Mouse (Mus musculus) intestine, embryonic 16.5 days (tissue): ENCODE results near the gene Lrch3. TPM values are rescaled to one million over a fixed set of nuclear protein-coding genes. Genes with fewer than 3 reads are reported as not detected.

Experiments used
- ATAC-seq: fragments of 200-750 bp; cut with Nextera tagmentation; 2 replicates; pipeline ENCODE4 v1.8.0; 2017; ENCODE audit warnings: moderate TSS enrichment, moderate library complexity
- H3K27ac ChIP-seq: fragments of 300-500 bp; sonication (generic); 2 replicates; pipeline ENCODE4 v1.5.1; 2014; ENCODE audit warnings: mild to moderate bottlenecking, low read length
- H3K27me3 ChIP-seq: fragments of 300-500 bp; sonication (generic); replicated peaks from 2 replicates; pipeline ENCODE4 v1.6.1; 2014; ENCODE audit warnings: low read length, control low read depth, mixed read lengths; ENCODE audit not compliant: control insufficient read depth, insufficient read depth
- H3K36me3 ChIP-seq: fragments of 300-500 bp; sonication (generic); 2 replicates; pipeline ENCODE4 v1.6.1; 2014; ENCODE audit warnings: low read length, control low read depth; ENCODE audit not compliant: control insufficient read depth, insufficient read depth
- H3K4me1 ChIP-seq: fragments of 300-500 bp; sonication (generic); 2 replicates; pipeline ENCODE4 v1.6.1; 2014; ENCODE audit warnings: low read length, control low read depth, mixed read lengths; ENCODE audit not compliant: control insufficient read depth, insufficient read depth
- H3K4me2 ChIP-seq: fragments of 300-500 bp; sonication (generic); 2 replicates; pipeline ENCODE4 v1.6.1; 2014; ENCODE audit warnings: low read depth, low read length, control low read depth
- H3K4me3 ChIP-seq: fragments of 300-500 bp; sonication (generic); 2 replicates; pipeline ENCODE4 v1.5.1; 2014; ENCODE audit warnings: mild to moderate bottlenecking, low read length
- H3K9ac ChIP-seq: fragments of 300-500 bp; sonication (generic); 2 replicates; pipeline ENCODE4 v1.6.1; 2014; ENCODE audit warnings: low read depth, low read length
- H3K9me3 ChIP-seq: fragments of 300-500 bp; sonication (generic); 2 replicates; pipeline ENCODE4 v1.6.1; 2016; ENCODE audit warnings: low read length, control low read depth; ENCODE audit not compliant: control insufficient read depth
- WGBS: fragments of 180-500 bp; shearing (Covaris S2); extraction: QIAGEN DNeasy Blood & Tissue Kit; methylation state at CpG from one replicate; pipeline ENCODE4 v1.1.7; 2014; 5-methylcytosine and 5-hydroxymethylcytosine counted together
- polyA plus RNA-seq: library from polyadenylated mRNA; unstranded; fragments of >200 nt; fragmentation: Nextera tagmentation; extraction: Ambion mirVana; gene quantifications from 2 replicates; pipeline ENCODE4 v1.2.1, GENCODE M21; 2015

The Lrch3 gene
- polyA plus RNA-seq, 1 experiment from 2014 or later: 10.0 TPM

DNA sequence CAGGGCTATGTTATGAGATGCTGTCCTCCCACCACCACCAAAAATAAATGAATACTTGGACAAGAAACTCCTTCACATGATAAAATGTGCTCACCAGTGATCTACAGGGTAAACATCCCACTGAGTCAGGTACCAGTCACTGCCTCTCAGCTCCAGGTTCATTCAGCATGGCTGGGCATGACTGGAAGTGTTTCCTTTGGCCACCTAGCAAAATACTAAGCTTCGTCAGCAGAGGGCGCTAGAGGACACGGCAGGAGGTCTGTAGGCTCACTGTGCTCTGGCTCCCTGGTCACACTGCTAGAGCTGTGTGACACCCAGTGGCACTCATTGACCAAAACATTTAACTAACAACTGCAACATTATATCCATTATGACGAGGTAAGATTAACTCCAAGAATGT lies 109.8 kb downstream of the Lrch3 start:
- Histone ChIP-seq H3K4me2 (no peak overlapping the region), H3K27me3 (no peaks in the 10 kb centered on the region), H3K27ac (no peak overlapping the region), H3K4me1 (peaks cover 5% of the 10 kb centered on the region; the same call in 1 of the 2 replicates), H3K4me3 (no peak overlapping the region), H3K36me3 (no peaks in the 10 kb centered on the region), H3K9me3 (no peaks in the 10 kb centered on the region), H3K9ac (no peak overlapping the region)
- WGBS: 3% methylated on average over 4 of the region's 4 CpGs
- ATAC-seq: peak; percentile 75

- 67% methylated on average over 8 of the region's 8 CpGs for WGBS
- no peaks in the 10 kb centered on the region for H3K9me3 ChIP-seq
- no peak overlapping the region for H3K4me2 ChIP-seq
- no peak overlapping the region for H3K4me3 ChIP-seq
- H3K9ac ChIP-seq: no peak overlapping the region
- no peaks in the 10 kb centered on the region for H3K27me3 ChIP-seq
- 0 out of 2 replicates have a peak, but pooled peaks have one; percentile 28 for ATAC-seq
- no peaks in the 10 kb centered on the region for H3K36me3 ChIP-seq
- H3K27ac ChIP-seq: no peak overlapping the region
- no peaks in the 10 kb centered on the region for H3K4me1 ChIP-seq
Observed at GRCm38 (mm10) chr16:33024456-33025104, 110.7 kb downstream of the Lrch3 start.

DNA sequence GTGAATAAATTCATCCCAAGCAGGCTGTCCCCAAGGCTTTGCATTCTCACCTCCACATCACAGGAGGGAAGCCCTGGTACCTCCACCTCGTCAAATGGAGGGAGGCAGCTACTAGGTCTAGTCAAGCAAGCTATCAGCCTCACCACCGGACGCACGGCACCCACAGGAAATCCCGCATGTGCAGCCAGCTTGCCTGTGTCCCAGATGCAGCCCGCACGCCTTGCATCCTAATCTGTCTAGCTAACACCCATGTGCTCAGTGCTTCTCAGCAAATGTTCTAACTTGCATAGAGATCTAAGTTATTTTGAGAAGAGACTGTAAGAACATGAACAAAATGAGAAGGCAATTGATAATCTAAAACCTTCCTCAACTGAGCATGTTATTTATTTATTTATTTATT lies 112.5 kb downstream of the Lrch3 start:
- no peaks in the 10 kb centered on the region for H3K36me3 ChIP-seq
- no peaks in the 10 kb centered on the region for H3K27me3 ChIP-seq
- WGBS: 86% methylated on average over 7 of the region's 7 CpGs
- H3K27ac ChIP-seq: no peak overlapping the region
- H3K4me2 ChIP-seq: no peak overlapping the region
- no peak for ATAC-seq
- no peaks in the 10 kb centered on the region for H3K9me3 ChIP-seq
- H3K4me3 ChIP-seq: no peak overlapping the region
- H3K9ac ChIP-seq: no peak overlapping the region
- no peaks in the 10 kb centered on the region for H3K4me1 ChIP-seq

- Histone ChIP-seq H3K27ac (no peak overlapping the region), H3K4me1 (no peaks in the 10 kb centered on the region), H3K4me2 (no peak overlapping the region), H3K4me3 (no peak overlapping the region), H3K36me3 (no peaks in the 10 kb centered on the region), H3K9me3 (no peaks in the 10 kb centered on the region), H3K9ac (no peak overlapping the region), H3K27me3 (no peaks in the 10 kb centered on the region)
- 77% methylated on average over 4 of the region's 4 CpGs for WGBS
- no peak for ATAC-seq
Observed at GRCm38 (mm10) chr16:33036006-33036405, 122.1 kb downstream of the Lrch3 start.

DNA sequence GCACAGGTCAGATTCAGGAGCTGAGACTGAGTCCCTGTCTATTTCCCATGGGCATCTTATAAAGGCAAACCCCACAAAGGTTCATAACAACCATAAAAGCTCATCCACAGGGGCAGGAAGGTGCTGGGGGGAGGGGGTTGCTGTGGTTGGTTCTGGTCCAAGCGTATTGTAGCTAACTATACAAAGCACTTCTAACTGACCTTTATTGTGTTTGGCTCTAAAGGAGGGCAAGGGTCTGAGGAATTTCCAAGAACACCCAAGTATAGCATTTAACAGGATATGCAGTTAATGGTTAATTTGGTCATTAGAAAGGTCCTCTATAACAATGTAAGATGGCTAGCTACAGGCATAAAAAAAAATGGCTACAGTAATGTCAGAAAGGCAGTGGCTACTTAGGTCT lies 128.8 kb downstream of the Lrch3 start:
- H3K9me3 ChIP-seq: no peaks in the 10 kb centered on the region
- H3K4me2 ChIP-seq: no peak overlapping the region
- no peak overlapping the region for H3K9ac ChIP-seq
- ATAC-seq: no peak
- H3K4me3 ChIP-seq: no peak overlapping the region
- WGBS: 74% methylated on average over 1 of the region's 1 CpGs
- H3K27ac ChIP-seq: no peak overlapping the region
- H3K4me1 ChIP-seq: no peaks in the 10 kb centered on the region
- H3K27me3 ChIP-seq: no peaks in the 10 kb centered on the region
- H3K36me3 ChIP-seq: no peaks in the 10 kb centered on the region

GRCm38 (mm10) chr16:33043268-33043667 lies 129.4 kb downstream of the Lrch3 start:
- H3K27ac ChIP-seq: no peak overlapping the region
- 62% methylated on average over 2 of the region's 2 CpGs for WGBS

DNA sequence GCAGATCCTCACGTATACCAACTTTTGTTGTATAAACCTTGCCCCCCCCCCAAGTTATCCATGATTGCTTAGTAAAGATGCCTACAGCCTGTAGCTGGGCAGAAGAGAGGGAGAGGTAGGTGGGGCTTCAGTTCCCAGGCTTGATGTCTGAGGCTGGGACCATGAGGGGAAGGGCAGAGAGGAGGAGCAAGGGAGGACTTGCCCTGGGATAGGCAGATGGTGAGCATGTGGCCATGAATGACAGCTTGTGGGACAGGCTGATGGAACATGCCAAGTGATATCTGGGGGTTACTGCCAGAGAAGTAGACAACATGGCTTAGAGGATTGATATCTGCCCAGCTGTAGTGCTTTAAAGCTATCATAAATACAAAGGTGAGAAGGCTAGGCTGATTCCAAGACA lies 134.1 kb downstream of the Lrch3 start:
- ATAC-seq: no peak
- WGBS: 97% methylated on average over 1 of the region's 1 CpGs
- H3K9me3 ChIP-seq: no peaks in the 10 kb centered on the region
- H3K4me3 ChIP-seq: no peak overlapping the region
- H3K27ac ChIP-seq: no peak overlapping the region
- H3K36me3 ChIP-seq: no peaks in the 10 kb centered on the region
- no peak overlapping the region for H3K9ac ChIP-seq
- no peak overlapping the region for H3K4me2 ChIP-seq
- no peaks in the 10 kb centered on the region for H3K4me1 ChIP-seq
- no peaks in the 10 kb centered on the region for H3K27me3 ChIP-seq

More at GRCm38 (mm10) chr16:33043268-33043667, 129.4 kb downstream of the Lrch3 start:
- no peak for ATAC-seq
- no peaks in the 10 kb centered on the region for H3K4me1 ChIP-seq
- H3K9ac ChIP-seq: no peak overlapping the region
- no peak overlapping the region for H3K4me3 ChIP-seq
- no peaks in the 10 kb centered on the region for H3K9me3 ChIP-seq
- H3K27me3 ChIP-seq: no peaks in the 10 kb centered on the region
- no peak overlapping the region for H3K4me2 ChIP-seq
- H3K36me3 ChIP-seq: no peaks in the 10 kb centered on the region

DNA sequence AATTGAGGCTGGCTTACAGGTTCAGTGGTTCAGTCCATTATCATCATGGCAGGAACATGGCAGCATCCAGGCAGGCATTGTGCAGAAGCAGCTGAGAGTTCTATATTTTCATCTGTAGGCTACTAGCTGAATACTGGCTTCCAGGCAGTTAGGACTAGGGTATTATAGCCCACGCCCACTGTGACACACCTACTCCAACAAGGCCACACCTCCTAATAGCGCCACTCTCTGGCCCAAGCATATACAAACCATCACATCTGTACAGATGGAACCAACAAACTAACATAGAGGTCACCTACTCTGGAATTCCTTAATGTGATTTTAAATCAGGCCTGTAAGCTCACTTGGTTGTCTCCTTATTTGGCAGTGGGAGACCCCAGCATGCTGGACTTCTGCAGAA lies 134.8 kb downstream of the Lrch3 start:
- 62% methylated on average over 2 of the region's 2 CpGs for whole genome bisulfite sequencing
- H3K27ac ChIP-seq: no peak overlapping the region
- ATAC-seq: no peak

GRCm38 (mm10) chr16:33049809-33050208 lies 135.9 kb downstream of the Lrch3 start:
- ATAC-seq: no peak
- Histone ChIP-seq H3K4me2 (no peak overlapping the region), H3K27me3 (no peaks in the 10 kb centered on the region), H3K36me3 (no peaks in the 10 kb centered on the region), H3K4me1 (no peaks in the 10 kb centered on the region), H3K9me3 (no peaks in the 10 kb centered on the region), H3K4me3 (no peak overlapping the region), H3K27ac (no peak overlapping the region), H3K9ac (no peak overlapping the region)
- 92% methylated on average over 16 of the region's 16 CpGs for WGBS

More for the DNA sequence above, 134.8 kb downstream of the Lrch3 start:
- H3K4me1 ChIP-seq: no peaks in the 10 kb centered on the region
- no peak overlapping the region for H3K4me2 ChIP-seq
- no peak overlapping the region for H3K4me3 ChIP-seq
- no peaks in the 10 kb centered on the region for H3K9me3 ChIP-seq
- no peaks in the 10 kb centered on the region for H3K36me3 ChIP-seq
- no peaks in the 10 kb centered on the region for H3K27me3 ChIP-seq
- no peak overlapping the region for H3K9ac ChIP-seq

- peaks cover 7% of the 10 kb centered on the region for H3K4me1 ChIP-seq
- no peak overlapping the region for H3K27ac ChIP-seq
- WGBS: 72% methylated on average over 5 of the region's 5 CpGs
- H3K9ac ChIP-seq: no peak overlapping the region
- H3K9me3 ChIP-seq: no peaks in the 10 kb centered on the region
- H3K4me3 ChIP-seq: no peak overlapping the region
- no peak overlapping the region for H3K4me2 ChIP-seq
- ATAC-seq: no peak
- H3K27me3 ChIP-seq: no peaks in the 10 kb centered on the region
- H3K36me3 ChIP-seq: 0 out of 2 replicates have a peak, but pooled peaks cover 3% of the 10 kb centered on the region
Observed at GRCm38 (mm10) chr16:33053141-33053540, 139.2 kb downstream of the Lrch3 start.
